Mouse (Mus musculus): ENCODE data around the gene Gal3st2. TPM values are rescaled to one million over a fixed set of nuclear protein-coding genes. Genes with fewer than 3 reads are reported as not detected.
"Not testable (repeated sequence)": the region's sequence is repeated elsewhere in the genome, so short reads cannot be mapped to it uniquely, and the experiment has no call there.

Gene Gal3st2
- polyA plus RNA-seq, 1 experiment from 2014 or later: not detected

- H3K4me1 ChIP-seq; H3K4me3 ChIP-seq; H3K9ac ChIP-seq; ATAC-seq; H3K36me3 ChIP-seq; H3K4me2 ChIP-seq; H3K27ac ChIP-seq; H3K27me3 ChIP-seq (replicated peaks); H3K9me3 ChIP-seq (replicated peaks): not testable (repeated sequence)
- whole genome bisulfite sequencing (ENCODE audit: insufficient replicate concordance): 50% methylated on average over 1 of the region's 1 CpGs
Observed at GRCm38 (mm10) chr1:93890936-93891335, 29.8 kb downstream of the Gal3st2 start.

GRCm38 (mm10) chr1:93897395-93897794 lies 36.3 kb downstream of the Gal3st2 start:
- H3K9ac ChIP-seq; H3K4me3 ChIP-seq; H3K4me2 ChIP-seq; H3K36me3 ChIP-seq; H3K27me3 ChIP-seq (replicated peaks); H3K27ac ChIP-seq; H3K9me3 ChIP-seq (replicated peaks); ATAC-seq; H3K4me1 ChIP-seq: not testable (repeated sequence)
- no CpG with 5 or more reads among the region's 1 CpGs for WGBS (ENCODE audit: insufficient replicate concordance)

- H3K36me3 ChIP-seq; H3K9ac ChIP-seq; H3K4me2 ChIP-seq; H3K4me1 ChIP-seq; H3K27me3 ChIP-seq (replicated peaks); H3K9me3 ChIP-seq (replicated peaks); H3K4me3 ChIP-seq; H3K27ac ChIP-seq; ATAC-seq: not testable (repeated sequence)
- 60% methylated on average over 2 of the region's 5 CpGs for WGBS (ENCODE audit: insufficient replicate concordance)
Observed at GRCm38 (mm10) chr1:93901291-93901690, 40.2 kb downstream of the Gal3st2 start.

DNA sequence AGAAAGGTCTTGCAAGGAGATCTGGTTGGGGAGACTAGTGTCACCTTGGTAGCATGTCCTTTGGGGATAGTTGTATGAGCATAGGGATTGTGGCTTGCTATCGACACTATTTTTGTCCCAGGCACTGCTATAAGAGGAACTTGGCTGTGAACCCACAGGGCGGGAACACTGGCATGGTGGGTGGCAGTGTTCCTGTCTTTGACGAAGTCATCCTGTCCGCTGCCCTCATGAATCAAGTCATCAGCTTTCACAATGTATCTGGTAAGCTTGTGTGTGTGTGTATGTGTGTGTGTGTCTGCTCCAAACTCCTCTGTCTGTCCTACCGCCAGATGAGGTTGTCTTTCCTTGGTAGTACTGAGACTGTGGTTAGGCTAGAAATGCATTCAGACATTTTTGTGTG lies 45.6 kb downstream of the Gal3st2 start:
- ATAC-seq; H3K27me3 ChIP-seq (replicated peaks); H3K27ac ChIP-seq; H3K36me3 ChIP-seq; H3K4me2 ChIP-seq; H3K9me3 ChIP-seq (replicated peaks); H3K4me3 ChIP-seq; H3K4me1 ChIP-seq; H3K9ac ChIP-seq: not testable (repeated sequence)
- 17% methylated on average over 3 of the region's 5 CpGs for WGBS (ENCODE audit: insufficient replicate concordance)

DNA sequence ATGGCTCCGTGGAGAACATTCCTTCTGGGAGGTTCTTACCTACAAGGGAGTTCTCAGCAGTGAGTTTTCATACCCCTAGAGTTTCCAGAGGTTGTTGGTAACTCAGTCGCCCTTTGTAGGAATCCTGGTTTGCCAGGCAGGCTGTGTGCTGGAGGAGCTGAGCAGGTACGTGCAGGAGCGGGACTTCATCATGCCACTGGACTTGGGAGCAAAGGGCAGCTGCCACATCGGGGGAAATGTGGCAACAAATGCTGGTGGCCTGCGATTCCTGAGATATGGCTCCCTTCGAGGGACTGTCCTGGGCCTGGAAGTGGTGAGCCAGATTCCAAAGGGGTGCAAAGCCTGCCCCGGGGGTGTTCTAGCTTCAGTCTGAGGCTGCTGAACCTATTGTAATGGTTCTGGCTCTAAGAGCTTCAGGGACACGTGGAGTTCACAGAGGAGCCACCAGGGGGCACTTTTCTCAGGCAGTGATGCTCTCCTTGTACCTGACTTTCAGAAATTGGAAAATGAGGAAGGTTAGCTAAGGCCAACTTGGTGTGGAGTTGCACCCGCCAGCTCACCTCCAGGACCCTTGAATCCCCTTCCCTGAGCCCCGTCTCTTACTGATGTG lies 48.0 kb downstream of the Gal3st2 start:
- H3K27me3 ChIP-seq (replicated peaks); H3K4me1 ChIP-seq; H3K9me3 ChIP-seq (replicated peaks); H3K4me2 ChIP-seq; ATAC-seq; H3K9ac ChIP-seq; H3K27ac ChIP-seq; H3K36me3 ChIP-seq; H3K4me3 ChIP-seq: not testable (repeated sequence)
- no CpG with 5 or more reads among the region's 11 CpGs for WGBS (ENCODE audit: insufficient replicate concordance)

DNA sequence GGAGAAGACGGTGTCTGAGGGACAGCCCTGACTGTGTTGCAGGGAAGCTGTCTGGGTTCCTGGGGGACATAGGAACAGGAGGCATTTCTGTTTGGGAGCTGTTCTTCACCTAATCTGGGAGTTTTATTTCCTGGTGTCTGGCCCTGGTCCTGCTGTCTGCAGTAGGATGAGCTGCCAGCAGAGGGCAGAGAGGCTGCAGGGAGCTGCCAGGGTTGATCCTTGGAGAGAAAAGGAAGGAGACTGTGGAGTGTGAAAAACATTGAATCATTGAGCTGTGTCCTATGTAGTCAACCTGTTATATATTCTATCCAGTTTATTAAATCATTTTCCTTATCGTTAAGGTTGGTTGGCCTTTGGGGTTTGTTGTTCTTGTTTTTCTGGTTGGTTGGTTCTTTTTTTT lies 50.8 kb downstream of the Gal3st2 start:
- H3K4me3 ChIP-seq; H3K27ac ChIP-seq; H3K4me1 ChIP-seq; H3K27me3 ChIP-seq (replicated peaks); H3K9me3 ChIP-seq (replicated peaks); H3K4me2 ChIP-seq; ATAC-seq; H3K9ac ChIP-seq; H3K36me3 ChIP-seq: not testable (repeated sequence)
- WGBS (ENCODE audit: insufficient replicate concordance): no CpG with 5 or more reads among the region's 2 CpGs

DNA sequence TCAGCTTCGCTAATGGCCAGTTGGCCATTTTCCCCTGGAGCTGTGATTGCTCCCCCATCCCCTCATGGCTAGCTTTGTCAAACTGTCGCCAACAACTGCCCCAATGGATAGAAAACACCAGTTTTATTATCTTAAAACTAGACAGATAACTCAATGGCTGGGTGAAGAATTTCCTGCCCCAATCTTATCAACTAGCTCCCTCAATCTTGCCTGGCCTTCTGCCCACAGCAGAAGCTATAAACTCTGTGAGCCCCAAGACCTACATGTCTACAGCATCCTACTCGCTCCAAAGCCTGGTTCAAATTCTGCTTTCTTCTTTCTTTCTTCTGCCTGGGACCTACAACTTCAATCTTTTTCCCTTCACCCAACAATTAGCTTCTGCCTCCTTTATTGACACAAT lies 56.1 kb downstream of the Gal3st2 start:
- H3K4me2 ChIP-seq; H3K4me3 ChIP-seq; H3K9ac ChIP-seq; H3K27ac ChIP-seq; H3K9me3 ChIP-seq (replicated peaks); ATAC-seq; H3K4me1 ChIP-seq; H3K27me3 ChIP-seq (replicated peaks); H3K36me3 ChIP-seq: not testable (repeated sequence)
- 37% methylated on average over 3 of the region's 3 CpGs for WGBS (ENCODE audit: insufficient replicate concordance)

DNA sequence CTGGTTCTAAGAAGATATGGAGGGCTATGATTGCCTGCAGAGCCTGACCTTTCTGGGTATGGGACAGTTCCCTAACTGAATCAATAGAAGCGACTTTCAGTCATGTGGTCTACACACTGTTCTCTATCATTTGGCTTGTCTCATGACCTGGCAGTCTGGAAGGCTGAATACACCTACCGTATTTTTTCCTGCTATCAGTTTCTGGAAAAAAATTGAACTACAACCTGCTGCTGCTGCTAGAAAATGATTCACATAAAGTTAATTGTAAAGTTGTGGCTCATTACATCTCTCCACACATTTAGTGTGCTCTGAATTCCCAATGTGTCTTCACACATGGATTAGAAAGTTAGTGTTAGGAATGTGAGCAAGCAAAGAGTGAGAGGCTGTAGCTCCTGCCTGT lies 56.9 kb downstream of the Gal3st2 start, which contains the start of gene Gal3st2b:
Gene Gal3st2b (plus strand): TSS at position 301 of the 400 bp plus-strand sequence.
- 64% methylated on average over 2 of the region's 2 CpGs for WGBS (ENCODE audit: insufficient replicate concordance)
- H3K4me3 ChIP-seq; H3K27me3 ChIP-seq (replicated peaks); H3K9ac ChIP-seq; ATAC-seq; H3K36me3 ChIP-seq; H3K27ac ChIP-seq; H3K4me2 ChIP-seq; H3K4me1 ChIP-seq; H3K9me3 ChIP-seq (replicated peaks): not testable (repeated sequence)

DNA sequence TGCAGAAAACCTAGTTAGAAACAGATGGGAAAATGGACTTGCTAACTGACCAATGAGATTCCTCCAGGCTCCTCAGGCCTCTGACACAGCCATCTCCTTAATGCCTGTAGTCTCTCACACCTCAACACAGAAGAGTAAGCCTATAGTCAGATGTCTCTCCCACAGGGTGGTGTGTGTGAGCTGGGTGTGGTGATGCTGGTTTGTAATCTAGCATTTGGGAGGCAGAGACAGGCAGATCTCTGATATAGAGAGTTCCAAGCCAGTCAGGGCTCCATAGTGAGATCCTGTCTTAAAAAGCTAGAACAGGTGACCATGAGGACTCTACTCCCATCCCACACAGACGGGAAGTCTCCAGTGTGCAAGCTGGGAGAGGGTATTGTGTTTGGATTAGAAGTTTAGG lies 57.7 kb downstream of the Gal3st2 start:
- not testable (repeated sequence) for H3K4me3 ChIP-seq; H3K36me3 ChIP-seq; H3K4me1 ChIP-seq; H3K27me3 ChIP-seq (replicated peaks); H3K4me2 ChIP-seq; H3K9me3 ChIP-seq (replicated peaks); H3K9ac ChIP-seq; ATAC-seq; H3K27ac ChIP-seq
- 62% methylated on average over 1 of the region's 1 CpGs for WGBS (ENCODE audit: insufficient replicate concordance)

- WGBS (ENCODE audit: insufficient replicate concordance): 57% methylated on average over 3 of the region's 3 CpGs
Observed at GRCm38 (mm10) chr1:93919321-93919720, 58.2 kb downstream of the Gal3st2 start.

GRCm38 (mm10) chr1:93922609-93923008 lies 61.5 kb downstream of the Gal3st2 start:
- not testable (repeated sequence) for H3K27ac ChIP-seq; H3K4me2 ChIP-seq; H3K27me3 ChIP-seq (replicated peaks); H3K4me3 ChIP-seq; H3K9ac ChIP-seq; H3K36me3 ChIP-seq; H3K4me1 ChIP-seq; H3K9me3 ChIP-seq (replicated peaks); ATAC-seq
- 23% methylated on average over 3 of the region's 3 CpGs for WGBS (ENCODE audit: insufficient replicate concordance)

More at GRCm38 (mm10) chr1:93919321-93919720, 58.2 kb downstream of the Gal3st2 start:
- not testable (repeated sequence) for H3K4me1 ChIP-seq; H3K9me3 ChIP-seq (replicated peaks); H3K4me2 ChIP-seq; H3K27me3 ChIP-seq (replicated peaks); H3K36me3 ChIP-seq; ATAC-seq; H3K9ac ChIP-seq; H3K27ac ChIP-seq; H3K4me3 ChIP-seq

DNA sequence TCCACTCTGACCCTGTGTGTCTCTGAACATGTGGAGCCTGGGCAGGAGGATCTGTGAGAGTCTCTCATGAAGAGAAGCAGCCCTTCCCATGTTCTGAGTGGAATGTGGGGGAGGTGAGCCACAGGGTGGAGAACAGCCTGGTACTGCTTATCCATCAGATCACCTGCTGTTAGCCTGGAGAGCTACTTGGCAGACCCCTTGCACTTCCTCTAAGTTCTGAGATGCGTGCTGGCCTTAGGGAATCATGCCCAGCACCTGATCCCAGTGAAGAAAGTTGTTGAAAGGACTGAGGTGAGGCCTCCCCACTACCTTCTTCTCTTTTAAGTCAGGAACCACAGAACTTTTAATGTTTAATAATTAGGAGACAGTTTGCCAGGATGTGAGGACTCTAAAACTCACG lies 62.0 kb downstream of the Gal3st2 start:
- not testable (repeated sequence) for H3K4me2 ChIP-seq; H3K4me1 ChIP-seq; H3K27me3 ChIP-seq (replicated peaks); H3K9ac ChIP-seq; H3K27ac ChIP-seq; ATAC-seq; H3K36me3 ChIP-seq; H3K4me3 ChIP-seq; H3K9me3 ChIP-seq (replicated peaks)
- 26% methylated on average over 2 of the region's 2 CpGs for WGBS (ENCODE audit: insufficient replicate concordance)

All from liver, embryonic 12.5 days (tissue).